Mouse (Mus musculus) embryonic facial prominence, embryonic 10.5 days (tissue): ENCODE measurements around the gene Clec4f. TPM values are rescaled to one million over a fixed set of nuclear protein-coding genes. Genes with fewer than 3 reads are reported as not detected.

ENCODE experiments used
- polyA plus RNA-seq: library from polyadenylated mRNA; unstranded; fragments of >200 nt; fragmentation: Nextera tagmentation; extraction: Ambion mirVana; gene quantifications from 2 replicates; pipeline ENCODE4 v1.2.1, GENCODE M21; 2016

Gene Clec4f
- polyA plus RNA-seq, 1 experiment from 2014 or later = not detected

Other genes starting within 250 kb of the Clec4f start
- gene Tet3, start 197.1 kb downstream of the Clec4f start, polyA plus RNA-seq = 45.1 and 50.0 TPM in 2 replicates
- gene Dguok, start 149.2 kb downstream of the Clec4f start, polyA plus RNA-seq = 61.0 and 62.1 TPM in 2 replicates
- gene Actg2, start 119.9 kb downstream of the Clec4f start, polyA plus RNA-seq = 1.1 and 1.2 TPM in 2 replicates
- gene Stambp, start 83.5 kb downstream of the Clec4f start, polyA plus RNA-seq = 14.6 and 16.6 TPM in 2 replicates
- not detected in 2 replicates for gene Cd207, start 21.7 kb upstream of the Clec4f start, polyA plus RNA-seq
- 3.7 and 4.8 TPM in 2 replicates for gene Vax2, start 55.1 kb upstream of the Clec4f start, polyA plus RNA-seq
- not detected in 2 replicates for gene Atp6v1b1, start 86.8 kb upstream of the Clec4f start, polyA plus RNA-seq
- 0.11 and 0.15 TPM in 2 replicates for gene Ankrd53, start 106.5 kb upstream of the Clec4f start, polyA plus RNA-seq
- 76.0 and 79.7 TPM in 2 replicates for gene Tex261, start 119.6 kb upstream of the Clec4f start, polyA plus RNA-seq
- gene Nagk, start 138.8 kb upstream of the Clec4f start, polyA plus RNA-seq = 22.1 and 26.8 TPM in 2 replicates
- gene Paip2b, start 175.6 kb upstream of the Clec4f start, polyA plus RNA-seq = 19.3 and 19.4 TPM in 2 replicates
- gene Zfp638, start 210.9 kb upstream of the Clec4f start, polyA plus RNA-seq = 69.8 and 71.0 TPM in 2 replicates